Mouse (Mus musculus) megakaryocyte, embryonic 14.5 days (primary cell): Measurements from ENCODE around the gene Otof.

Experiments used
- FLI1 ChIP-seq: IDR thresholded peaks from 2 replicates; pipeline ENCODE4 v1.6.1; 2012; ENCODE audit warnings: low read length, inconsistent platforms, mixed read lengths
- GATA1 ChIP-seq: IDR thresholded peaks from 3 replicates; pipeline ENCODE4 v1.6.1; 2012; ENCODE audit warnings: mixed read lengths, low read length, inconsistent platforms, borderline replicate concordance

- TF ChIP-seq GATA1 (no peak), FLI1 (no peak)
Measured at GRCm38 (mm10) chr5:30355114-30355513, 106.6 kb downstream of the Otof start.
